ENCODE assay signal across 10 mouse cellular contexts in genomic region chr16:59548582-59548947, GRCm38 (mm10). TPM values are rescaled to one million over a fixed set of nuclear protein-coding genes. Genes with fewer than 3 reads are reported as not detected.
DNase-seq lines count a peak whose midpoint lies in the region; ATAC-seq lines count a peak whose summit lies in the region.
"Had no signal": no experiment of that assay in that cellular context is flagged by ENCODE, and none has a peak within 500 bp of the region (broad histone marks: within the 10 kb centered on the region; RNA-seq: fewer than 3 reads in every experiment).

No protein-coding gene starts in this region.

- WGBS in embryonic facial prominence, embryonic 13.5 days = 84% methylated on average over 4 of the region's 4 CpGs
- 95% methylated on average over 4 of the region's 4 CpGs for WGBS in embryonic facial prominence, embryonic 10.5 days
- 98% methylated on average over 4 of the region's 4 CpGs for WGBS in hindbrain, embryonic 13.5 days
- WGBS in hindbrain, embryonic 10.5 days = 93% methylated on average over 4 of the region's 4 CpGs
- 94% methylated on average over 4 of the region's 4 CpGs for WGBS in midbrain, embryonic 12.5 days
- 93% methylated on average over 4 of the region's 4 CpGs for WGBS in midbrain, embryonic 11.5 days
- WGBS in neural tube, embryonic 14.5 days = 88% methylated on average over 4 of the region's 4 CpGs

- H3K4me2 ChIP-seq in embryonic facial prominence, embryonic 13.5 days = peak overlapping the region; percentile 26; the same call in 1 of the 2 replicates
- no peak overlapping the region for H3K4me2 ChIP-seq in hindbrain, embryonic 13.5 days
- no peak overlapping the region for H3K4me2 ChIP-seq in midbrain, embryonic 12.5 days (replicated peaks)
- H3K4me2 ChIP-seq in midbrain, embryonic 11.5 days = no peak overlapping the region
- H3K4me2 ChIP-seq in neural tube, embryonic 14.5 days (ENCODE audit: low read depth, low read length) = no peak overlapping the region

- no peaks in the 10 kb centered on the region for H3K27me3 ChIP-seq in embryonic facial prominence, embryonic 13.5 days
- H3K27me3 ChIP-seq in embryonic facial prominence, embryonic 10.5 days (replicated peaks; ENCODE audit: low read depth, poor library complexity, severe bottlenecking) = no peaks in the 10 kb centered on the region
- H3K27me3 ChIP-seq in hindbrain, embryonic 13.5 days = no peaks in the 10 kb centered on the region
- H3K27me3 ChIP-seq in hindbrain, embryonic 10.5 days (ENCODE audit: insufficient read depth, poor library complexity, severe bottlenecking) = no peaks in the 10 kb centered on the region
- H3K27me3 ChIP-seq in midbrain, embryonic 12.5 days = no peaks in the 10 kb centered on the region
- no peaks in the 10 kb centered on the region for H3K27me3 ChIP-seq in midbrain, embryonic 11.5 days (ENCODE audit: control insufficient read depth, insufficient read depth, low read length)
- no peaks in the 10 kb centered on the region for H3K27me3 ChIP-seq in neural tube, embryonic 14.5 days (ENCODE audit: control insufficient read depth, insufficient read depth, low read length)

- DNase-seq in embryonic facial prominence, embryonic 10.5 days (ENCODE audit: low spot score) = no peak
- DNase-seq in hindbrain, embryonic 10.5 days (ENCODE audit: low spot score) = no peak
- DNase-seq in midbrain, embryonic 11.5 days (ENCODE audit: low spot score, missing footprints) = no peak
- no peak for DNase-seq in cerebellum, postnatal 10 days
- DNase-seq: spleen, adult 18-20 months had no signal

- no peak; the same call in 1 of the 2 replicates for ATAC-seq in embryonic facial prominence, embryonic 13.5 days (ENCODE audit: insufficient number of reproducible peaks, insufficient read depth, low FRiP score, low TSS enrichment, low read depth)
- peak; percentile 41; the same call in 1 of the 2 replicates for ATAC-seq in hindbrain, embryonic 13.5 days (ENCODE audit: low FRiP score)
- peak; percentile 39; the same call in 1 of the 2 replicates for ATAC-seq in midbrain, embryonic 12.5 days (ENCODE audit: low FRiP score, low read depth)
- ATAC-seq in midbrain, embryonic 11.5 days (ENCODE audit: low FRiP score) = no peak
- peak; percentile 47; the same call in 1 of the 2 replicates for ATAC-seq in neural tube, embryonic 14.5 days (ENCODE audit: low read depth)

- no peak overlapping the region for H3K4me3 ChIP-seq in embryonic facial prominence, embryonic 13.5 days
- no peak overlapping the region for H3K4me3 ChIP-seq in embryonic facial prominence, embryonic 10.5 days
- no peak overlapping the region for H3K4me3 ChIP-seq in hindbrain, embryonic 13.5 days
- no peak overlapping the region for H3K4me3 ChIP-seq in hindbrain, embryonic 10.5 days
- no peak overlapping the region for H3K4me3 ChIP-seq in midbrain, embryonic 12.5 days
- H3K4me3 ChIP-seq in midbrain, embryonic 11.5 days (ENCODE audit: low read depth, low read length) = no peak overlapping the region
- no peak overlapping the region for H3K4me3 ChIP-seq in neural tube, embryonic 14.5 days (ENCODE audit: low read depth, low read length)

- no peaks in the 10 kb centered on the region for H3K36me3 ChIP-seq in embryonic facial prominence, embryonic 13.5 days
- no peaks in the 10 kb centered on the region; the same call in 1 of the 2 replicates for H3K36me3 ChIP-seq in embryonic facial prominence, embryonic 10.5 days (replicated peaks)
- no peaks in the 10 kb centered on the region for H3K36me3 ChIP-seq in hindbrain, embryonic 13.5 days
- H3K36me3 ChIP-seq in hindbrain, embryonic 10.5 days = no peaks in the 10 kb centered on the region
- no peaks in the 10 kb centered on the region for H3K36me3 ChIP-seq in midbrain, embryonic 12.5 days
- H3K36me3 ChIP-seq in midbrain, embryonic 11.5 days (ENCODE audit: control insufficient read depth, insufficient read depth, low read length) = no peaks in the 10 kb centered on the region
- H3K36me3 ChIP-seq in neural tube, embryonic 14.5 days (ENCODE audit: control insufficient read depth, insufficient read depth, low read length) = no peaks in the 10 kb centered on the region

- H3K9me3 ChIP-seq in embryonic facial prominence, embryonic 13.5 days = no peaks in the 10 kb centered on the region
- no peaks in the 10 kb centered on the region for H3K9me3 ChIP-seq in embryonic facial prominence, embryonic 10.5 days
- no peaks in the 10 kb centered on the region for H3K9me3 ChIP-seq in hindbrain, embryonic 13.5 days
- H3K9me3 ChIP-seq in hindbrain, embryonic 10.5 days = no peaks in the 10 kb centered on the region
- no peaks in the 10 kb centered on the region for H3K9me3 ChIP-seq in midbrain, embryonic 12.5 days
- H3K9me3 ChIP-seq in midbrain, embryonic 11.5 days (ENCODE audit: control insufficient read depth, low read length) = no peaks in the 10 kb centered on the region
- H3K9me3 ChIP-seq in neural tube, embryonic 14.5 days (ENCODE audit: control insufficient read depth, low read length) = no peaks in the 10 kb centered on the region

- peak overlapping the region; percentile 57; the same call in 1 of the 2 replicates for H3K27ac ChIP-seq in embryonic facial prominence, embryonic 13.5 days
- no peak overlapping the region for H3K27ac ChIP-seq in embryonic facial prominence, embryonic 10.5 days (replicated peaks)
- no peak overlapping the region for H3K27ac ChIP-seq in hindbrain, embryonic 13.5 days
- H3K27ac ChIP-seq in hindbrain, embryonic 10.5 days = no peak overlapping the region
- no peak overlapping the region for H3K27ac ChIP-seq in midbrain, embryonic 12.5 days (replicated peaks)
- no peak overlapping the region for H3K27ac ChIP-seq in midbrain, embryonic 11.5 days (ENCODE audit: low read depth, low read length)
- H3K27ac ChIP-seq in neural tube, embryonic 14.5 days (ENCODE audit: low read depth, low read length) = no peak overlapping the region
- H3K27ac ChIP-seq: liver, embryonic 14.5 days had no signal

- H3K9ac ChIP-seq in embryonic facial prominence, embryonic 13.5 days = no peak overlapping the region
- no peak overlapping the region for H3K9ac ChIP-seq in hindbrain, embryonic 13.5 days
- H3K9ac ChIP-seq in midbrain, embryonic 12.5 days (replicated peaks) = no peak overlapping the region
- no peak overlapping the region for H3K9ac ChIP-seq in midbrain, embryonic 11.5 days (ENCODE audit: low read length)
- no peak overlapping the region for H3K9ac ChIP-seq in neural tube, embryonic 14.5 days (replicated peaks; ENCODE audit: low read depth, low read length)
- H3K9ac ChIP-seq: liver, embryonic 14.5 days had no signal

- peaks cover 19% of the 10 kb centered on the region for H3K4me1 ChIP-seq in embryonic facial prominence, embryonic 13.5 days
- H3K4me1 ChIP-seq in embryonic facial prominence, embryonic 10.5 days = peaks cover 20% of the 10 kb centered on the region
- H3K4me1 ChIP-seq in hindbrain, embryonic 13.5 days (replicated peaks) = peaks cover 20% of the 10 kb centered on the region
- H3K4me1 ChIP-seq in hindbrain, embryonic 10.5 days (replicated peaks) = 0 out of 2 replicates have a peak, but pooled peaks cover 18% of the 10 kb centered on the region
- H3K4me1 ChIP-seq in midbrain, embryonic 12.5 days = peaks cover 14% of the 10 kb centered on the region; the same call in 1 of the 2 replicates
- no peaks in the 10 kb centered on the region for H3K4me1 ChIP-seq in midbrain, embryonic 11.5 days (ENCODE audit: control insufficient read depth, insufficient read depth, low read length)
- peaks cover 11% of the 10 kb centered on the region for H3K4me1 ChIP-seq in neural tube, embryonic 14.5 days (ENCODE audit: control insufficient read depth, insufficient read depth, low read length)

RNA-seq across cellular contexts. Expression of gene Crybg3, which starts 52.2 kb away (rescaled TPM):
- polyA plus RNA-seq in embryonic facial prominence, embryonic 13.5 days (2015; fragmentation: Nextera tagmentation; extraction: Ambion mirVana) = 9.8 and 10.7 TPM in 2 replicates
- 6.9 and 7.1 TPM in 2 replicates for polyA plus RNA-seq in embryonic facial prominence, embryonic 10.5 days (2016; fragmentation: Nextera tagmentation; extraction: Ambion mirVana)
- polyA plus RNA-seq in hindbrain, embryonic 13.5 days (2015; fragmentation: Nextera tagmentation; extraction: Ambion mirVana) = 3.0 and 4.1 TPM in 2 replicates
- 5.5 and 6.5 TPM in 2 replicates for polyA plus RNA-seq in hindbrain, embryonic 10.5 days (2016; fragmentation: Nextera tagmentation; extraction: Ambion mirVana)
- polyA plus RNA-seq in midbrain, embryonic 12.5 days (2016; fragmentation: Nextera tagmentation; extraction: Ambion mirVana) = 5.5 and 5.7 TPM in 2 replicates
- polyA plus RNA-seq in midbrain, embryonic 11.5 days (2014; fragmentation: Nextera tagmentation; extraction: Ambion mirVana) = 6.2 and 6.5 TPM in 2 replicates
- 2.2 and 3.9 TPM in 2 replicates for polyA plus RNA-seq in neural tube, embryonic 14.5 days (2014; fragmentation: Nextera tagmentation; extraction: Ambion mirVana)

Comparison
In these comparisons a context has a peak if more than half of its experiments do, and no peak if none do; other contexts are left out.
1. ATAC-seq: peak in hindbrain, embryonic 13.5 days (single experiment), midbrain, embryonic 12.5 days (single experiment) and neural tube, embryonic 14.5 days (single experiment); none in embryonic facial prominence, embryonic 13.5 days (single experiment) and midbrain, embryonic 11.5 days (single experiment).